Mouse (Mus musculus): ENCODE results near the gene Zfp771. TPM values are rescaled to one million over a fixed set of nuclear protein-coding genes. Genes with fewer than 3 reads are reported as not detected.
A peak's percentile ranks its signal among the peaks of the same experiment; 100 is the strongest.
"Not testable (repeated sequence)": the region's sequence is repeated elsewhere in the genome, so short reads cannot be mapped to it uniquely, and the experiment has no call there.

Zfp771 gene
- polyA plus RNA-seq, 1 experiment, result 41.0 TPM

- Histone ChIP-seq H3K27ac (ENCODE audit: control insufficient read depth, insufficient read depth, low read depth, low read length) (peak overlapping the region; percentile 87), H3K36me3 (ENCODE audit: control insufficient read depth, insufficient read depth, low read length) (no peaks in the 10 kb centered on the region)
Observed at GRCm38 (mm10) chr7:127243361-127243867, 660 bp upstream of the Zfp771 start.

DNA sequence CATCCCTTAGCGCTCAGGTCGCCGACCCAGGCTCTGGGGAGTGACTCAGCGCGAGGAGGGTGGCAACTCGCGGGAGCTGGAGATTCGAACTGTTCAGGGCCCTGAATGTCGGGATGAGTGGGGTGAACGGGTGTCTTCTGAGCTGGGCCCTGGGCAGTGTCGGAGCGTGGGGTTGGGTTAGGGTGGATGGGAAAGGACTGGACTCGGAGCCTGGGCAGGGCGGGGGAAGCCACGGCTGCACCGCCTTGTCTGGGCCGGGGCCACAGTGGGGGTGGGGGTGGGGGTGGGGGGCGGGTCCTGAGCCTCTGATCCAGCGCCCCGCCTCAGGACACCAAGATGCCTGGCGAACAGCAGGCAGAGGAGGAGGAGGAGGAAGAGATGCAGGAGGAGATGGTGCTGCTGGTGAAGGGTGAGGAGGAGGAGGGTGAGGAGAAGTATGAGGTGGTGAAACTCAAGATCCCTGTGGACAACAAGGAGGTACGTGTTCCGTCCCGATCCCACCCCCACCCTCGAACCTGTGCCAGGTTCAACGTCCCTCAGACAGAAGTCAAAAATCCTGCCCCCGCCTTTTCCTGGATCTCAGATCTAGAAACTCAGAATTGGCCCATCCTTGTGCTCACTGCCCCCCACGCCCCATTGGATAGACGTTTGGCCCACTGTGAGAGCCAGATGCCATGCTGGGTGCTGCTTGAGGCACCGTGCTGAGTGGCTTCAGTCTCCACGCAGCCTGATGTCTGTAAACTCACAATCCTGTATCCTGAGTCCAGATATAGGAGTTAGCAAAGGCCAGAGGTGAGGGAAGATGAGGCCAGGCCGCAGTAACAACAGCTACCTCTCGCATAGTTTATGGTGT, 810 bp downstream of the Zfp771 start:
- TF ChIP-seq POLR2A (IDR thresholded peaks at IDR 0.05; ENCODE audit: control insufficient read depth, low read depth, low read length) (no peak), CTCF (IDR thresholded peaks at IDR 0.05; ENCODE audit: control insufficient read depth, insufficient read depth, insufficient replicate concordance, low read depth, low read length) (no peak)
- H3K36me3 ChIP-seq (ENCODE audit: control insufficient read depth, insufficient read depth, low read length), result no peaks in the 10 kb centered on the region; the same call in 1 of the 2 replicates

More at GRCm38 (mm10) chr7:127243361-127243867, 660 bp upstream of the Zfp771 start:
- Histone ChIP-seq H3K27me3 (ENCODE audit: control insufficient read depth, insufficient read depth, low read length) (no peaks in the 10 kb centered on the region), H3K4me3 (ENCODE audit: control insufficient read depth, low read depth, low read length) (peak overlapping the region; percentile 83), H3K4me1 (ENCODE audit: control insufficient read depth, insufficient read depth, low read length) (peaks cover 11% of the 10 kb centered on the region)
- TF ChIP-seq POLR2A (IDR thresholded peaks at IDR 0.05; ENCODE audit: control insufficient read depth, low read depth, low read length) (no peak), CTCF (IDR thresholded peaks at IDR 0.05; ENCODE audit: control insufficient read depth, insufficient read depth, insufficient replicate concordance, low read depth, low read length) (no peak)

DNA sequence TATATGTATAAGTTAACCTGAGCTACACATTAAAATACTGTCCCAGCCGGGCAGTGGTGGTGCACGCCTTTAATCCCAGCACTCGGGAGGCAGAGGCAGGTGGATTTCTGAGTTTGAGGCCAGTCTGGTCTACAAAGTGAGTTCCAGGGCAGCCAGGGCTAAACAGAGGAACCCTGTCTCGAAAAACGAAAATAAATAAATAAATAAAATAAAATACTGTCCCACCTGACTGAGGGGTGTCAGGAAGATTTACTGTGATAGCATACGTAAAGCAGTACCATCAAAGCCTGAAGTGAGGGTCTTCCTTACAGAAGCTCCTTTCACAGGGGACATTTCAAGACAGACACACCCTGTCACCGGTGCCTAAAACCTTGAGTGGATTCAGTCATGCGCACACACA, 6.4 kb downstream of the Zfp771 start:
- H3K27ac ChIP-seq (ENCODE audit: control insufficient read depth, insufficient read depth, low read depth, low read length); H3K4me3 ChIP-seq (ENCODE audit: control insufficient read depth, low read depth, low read length); H3K36me3 ChIP-seq (ENCODE audit: control insufficient read depth, insufficient read depth, low read length); H3K4me1 ChIP-seq (ENCODE audit: control insufficient read depth, insufficient read depth, low read length); H3K27me3 ChIP-seq (ENCODE audit: control insufficient read depth, insufficient read depth, low read length): not testable (repeated sequence)

More for the DNA sequence above, 810 bp downstream of the Zfp771 start:
- peaks cover 11% of the 10 kb centered on the region for H3K4me1 ChIP-seq (ENCODE audit: control insufficient read depth, insufficient read depth, low read length)
- peak overlapping the region; percentile 81 for H3K4me3 ChIP-seq (ENCODE audit: control insufficient read depth, low read depth, low read length)
- peak overlapping the region; percentile 90 for H3K27ac ChIP-seq (ENCODE audit: control insufficient read depth, insufficient read depth, low read depth, low read length)
- H3K27me3 ChIP-seq (ENCODE audit: control insufficient read depth, insufficient read depth, low read length), result no peaks in the 10 kb centered on the region

DNA sequence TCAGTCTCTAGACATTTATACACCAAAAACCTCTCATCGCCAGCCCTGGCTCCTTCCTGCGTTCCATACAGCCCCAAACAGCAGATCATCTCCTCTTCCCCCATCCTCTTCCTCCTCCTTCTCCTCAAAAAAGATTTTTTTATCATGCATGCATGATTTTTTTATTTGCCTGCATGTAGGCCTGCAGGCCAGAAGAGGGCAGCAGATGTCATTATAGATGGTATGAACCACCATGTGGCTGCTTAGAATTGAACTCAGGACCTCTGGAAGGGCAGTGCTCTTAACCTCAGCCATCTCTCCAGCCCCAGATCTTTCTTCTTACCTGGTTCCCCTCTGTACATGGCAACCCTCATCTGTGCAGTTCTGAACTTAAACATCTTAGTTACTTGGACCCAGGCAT, 8.3 kb downstream of the Zfp771 start:
- Histone ChIP-seq H3K27ac (ENCODE audit: control insufficient read depth, insufficient read depth, low read depth, low read length) (no peak overlapping the region), H3K27me3 (ENCODE audit: control insufficient read depth, insufficient read depth, low read length) (no peaks in the 10 kb centered on the region), H3K36me3 (ENCODE audit: control insufficient read depth, insufficient read depth, low read length) (no peaks in the 10 kb centered on the region; the same call in 1 of the 2 replicates), H3K4me3 (ENCODE audit: control insufficient read depth, low read depth, low read length) (no peak overlapping the region), H3K4me1 (ENCODE audit: control insufficient read depth, insufficient read depth, low read length) (peaks cover 3% of the 10 kb centered on the region)
- TF ChIP-seq CTCF (IDR thresholded peaks at IDR 0.05; ENCODE audit: control insufficient read depth, insufficient read depth, insufficient replicate concordance, low read depth, low read length) (no peak), POLR2A (IDR thresholded peaks at IDR 0.05; ENCODE audit: control insufficient read depth, low read depth, low read length) (no peak)

- 0 out of 2 replicates have a peak overlapping the region, but pooled peaks have one; percentile 0 for H3K27ac ChIP-seq (ENCODE audit: control insufficient read depth, insufficient read depth, low read depth, low read length)
- peak overlapping the region; percentile 58 for H3K4me3 ChIP-seq (ENCODE audit: control insufficient read depth, low read depth, low read length)
- TF ChIP-seq CTCF (IDR thresholded peaks at IDR 0.05; ENCODE audit: control insufficient read depth, insufficient read depth, insufficient replicate concordance, low read depth, low read length) (no peak), POLR2A (IDR thresholded peaks at IDR 0.05; ENCODE audit: control insufficient read depth, low read depth, low read length) (no peak)
- H3K36me3 ChIP-seq (ENCODE audit: control insufficient read depth, insufficient read depth, low read length), result no peaks in the 10 kb centered on the region; the same call in 1 of the 2 replicates
- peaks cover 3% of the 10 kb centered on the region for H3K4me1 ChIP-seq (ENCODE audit: control insufficient read depth, insufficient read depth, low read length)
- H3K27me3 ChIP-seq (ENCODE audit: control insufficient read depth, insufficient read depth, low read length), result no peaks in the 10 kb centered on the region
Observed at GRCm38 (mm10) chr7:127253341-127253740, 9.3 kb downstream of the Zfp771 start.

DNA sequence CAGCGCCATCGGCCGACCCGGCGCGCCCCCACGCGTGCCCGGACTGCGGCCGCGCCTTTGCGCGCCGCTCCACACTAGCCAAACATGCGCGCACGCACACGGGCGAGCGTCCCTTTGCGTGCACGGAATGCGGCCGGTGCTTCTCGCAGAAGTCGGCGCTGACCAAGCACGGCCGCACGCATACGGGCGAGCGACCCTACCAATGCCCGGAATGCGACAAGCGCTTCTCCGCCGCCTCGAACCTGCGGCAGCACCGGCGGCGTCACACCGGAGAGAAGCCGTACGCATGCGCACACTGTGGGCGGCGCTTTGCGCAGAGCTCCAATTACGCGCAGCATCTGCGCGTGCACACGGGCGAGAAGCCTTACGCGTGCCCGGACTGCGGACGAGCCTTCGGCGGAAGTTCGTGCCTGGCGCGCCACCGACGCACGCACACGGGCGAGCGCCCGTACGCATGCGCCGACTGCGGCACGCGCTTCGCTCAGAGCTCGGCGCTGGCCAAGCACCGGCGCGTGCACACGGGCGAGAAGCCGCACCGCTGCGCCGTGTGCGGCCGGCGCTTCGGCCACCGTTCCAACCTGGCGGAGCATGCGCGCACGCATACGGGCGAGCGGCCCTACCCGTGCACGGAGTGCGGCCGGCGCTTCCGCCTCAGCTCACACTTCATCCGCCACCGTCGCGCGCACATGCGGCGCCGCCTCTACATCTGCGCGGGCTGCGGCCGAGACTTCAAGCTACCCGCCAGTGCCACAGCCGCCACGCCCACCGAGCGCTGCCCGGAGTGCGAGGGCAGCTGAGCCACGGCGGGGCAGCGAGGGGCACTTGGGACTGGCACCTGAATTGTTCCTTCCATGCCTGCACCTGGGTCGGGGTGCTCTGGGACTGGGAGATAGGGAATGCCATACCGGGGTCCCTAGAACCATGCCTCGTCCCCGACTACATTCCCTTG, 10.0 kb downstream of the Zfp771 start:
- Histone ChIP-seq H3K4me3 (ENCODE audit: control insufficient read depth, low read depth, low read length) (peak overlapping the region; percentile 58), H3K4me1 (ENCODE audit: control insufficient read depth, insufficient read depth, low read length) (peaks cover 3% of the 10 kb centered on the region), H3K27me3 (ENCODE audit: control insufficient read depth, insufficient read depth, low read length) (no peaks in the 10 kb centered on the region), H3K36me3 (ENCODE audit: control insufficient read depth, insufficient read depth, low read length) (no peaks in the 10 kb centered on the region; the same call in 1 of the 2 replicates), H3K27ac (ENCODE audit: control insufficient read depth, insufficient read depth, low read depth, low read length) (peak overlapping the region; percentile 86)
- TF ChIP-seq CTCF (IDR thresholded peaks at IDR 0.05; ENCODE audit: control insufficient read depth, insufficient read depth, insufficient replicate concordance, low read depth, low read length) (no peak), POLR2A (IDR thresholded peaks at IDR 0.05; ENCODE audit: control insufficient read depth, low read depth, low read length) (0 out of 2 replicates have a peak, but pooled peaks have one; percentile 37)

GRCm38 (mm10) chr7:127255008-127255407, 10.9 kb downstream of the Zfp771 start:
- TF ChIP-seq CTCF (IDR thresholded peaks at IDR 0.05; ENCODE audit: control insufficient read depth, insufficient read depth, insufficient replicate concordance, low read depth, low read length) (no peak), POLR2A (IDR thresholded peaks at IDR 0.05; ENCODE audit: control insufficient read depth, low read depth, low read length) (no peak)

More at GRCm38 (mm10) chr7:127255008-127255407, 10.9 kb downstream of the Zfp771 start:
- Histone ChIP-seq H3K4me1 (ENCODE audit: control insufficient read depth, insufficient read depth, low read length) (peaks cover 5% of the 10 kb centered on the region), H3K27ac (ENCODE audit: control insufficient read depth, insufficient read depth, low read depth, low read length) (no peak overlapping the region), H3K27me3 (ENCODE audit: control insufficient read depth, insufficient read depth, low read length) (no peaks in the 10 kb centered on the region), H3K4me3 (ENCODE audit: control insufficient read depth, low read depth, low read length) (no peak overlapping the region), H3K36me3 (ENCODE audit: control insufficient read depth, insufficient read depth, low read length) (no peaks in the 10 kb centered on the region)
